9 mouse cellular contexts compared by ENCODE assay signal in the genomic region with DNA sequence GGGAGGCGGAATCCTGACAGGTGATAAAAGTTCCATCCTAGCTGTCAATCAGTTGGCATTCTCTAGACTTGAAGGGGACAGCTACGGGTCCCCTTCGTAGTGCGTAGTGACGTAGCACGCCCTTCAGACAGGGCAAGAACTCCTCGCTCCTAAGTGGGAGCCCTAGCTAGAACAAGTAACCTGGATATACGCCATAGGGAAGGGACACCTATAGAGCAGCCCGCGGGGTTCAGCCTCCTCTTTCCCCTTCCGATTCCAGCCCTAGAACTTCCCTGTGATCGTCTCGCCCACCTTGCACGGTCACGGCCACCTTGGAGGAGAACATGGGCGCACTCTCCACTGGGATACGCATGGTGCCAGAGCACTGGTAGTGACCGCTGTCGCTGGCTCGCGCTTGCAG. TPM values are rescaled to one million over a fixed set of nuclear protein-coding genes. Genes with fewer than 3 reads are reported as not detected.
A peak's percentile ranks its signal among the peaks of the same experiment; 100 is the strongest.
DNase-seq lines count a peak whose midpoint lies in the region; ATAC-seq and TF ChIP-seq lines count a peak whose summit lies in the region.
"Had no signal": no experiment of that assay in that cellular context is flagged by ENCODE, and none has a peak within 500 bp of the region (broad histone marks: within the 10 kb centered on the region; RNA-seq: fewer than 3 reads in every experiment).

No protein-coding gene starts in this region.

- peak overlapping the region; percentile 48 for H3K4me3 ChIP-seq in liver, embryonic 11.5 days (ENCODE audit: low read depth, low read length)
- peak overlapping the region; percentile 52 for H3K4me3 ChIP-seq in heart, postnatal 0 days (ENCODE audit: low read depth, low read length)
- H3K4me3 ChIP-seq: myocyte had no signal

- peak; percentile 49 for DNase-seq in liver, embryonic 11.5 days (ENCODE audit: low spot score)
- no peak for DNase-seq in liver
- DNase-seq in cerebellum, postnatal 10 days, result peak; percentile 39 to 47
- no peak for DNase-seq in heart, postnatal 0 days (ENCODE audit: low spot score)
- DNase-seq in mesoderm, embryonic 11.5 days (ENCODE audit: low read depth, low spot score), result peak; percentile 13
- DNase-seq in layer of hippocampus, adult 8-10 months (ENCODE audit: low spot score in 2 of 2), result no peak
- DNase-seq in spleen, postnatal 4 days (ENCODE audit: low spot score in 2 of 2), result no peak

- peaks cover 6% of the 10 kb centered on the region; the same call in 1 of the 2 replicates for H3K4me1 ChIP-seq in liver, embryonic 11.5 days (replicated peaks; ENCODE audit: control insufficient read depth, insufficient read depth, low read length)
- peaks cover 13% of the 10 kb centered on the region for H3K4me1 ChIP-seq in heart, postnatal 0 days (ENCODE audit: control insufficient read depth, insufficient read depth)

- peak overlapping the region; percentile 80 for H3K4me2 ChIP-seq in liver, embryonic 11.5 days
- peak overlapping the region; percentile 73 for H3K4me2 ChIP-seq in heart, postnatal 0 days (ENCODE audit: low read depth, low read length)

- no peak overlapping the region for H3K9ac ChIP-seq in liver, embryonic 11.5 days (ENCODE audit: low read depth, low read length)
- no peak overlapping the region for H3K9ac ChIP-seq in heart, postnatal 0 days (replicated peaks; ENCODE audit: low read depth, low read length)

- no peak for ATAC-seq in liver, embryonic 11.5 days (replicated peaks; ENCODE audit: low FRiP score)
- no peak for ATAC-seq in heart, postnatal 0 days (ENCODE audit: insufficient read depth, low read depth)
- ATAC-seq in activated CD4-positive, CD25-positive, alpha-beta regulatory T cell, adult 4 months, result no peak

- WGBS in liver, embryonic 11.5 days, result 7% methylated on average over 21 of the region's 21 CpGs
- 4% methylated on average over 21 of the region's 21 CpGs for WGBS in heart, postnatal 0 days

- H3K27ac ChIP-seq in liver, embryonic 11.5 days (ENCODE audit: low read depth, low read length), result no peak overlapping the region
- H3K27ac ChIP-seq in heart, postnatal 0 days (ENCODE audit: low read depth), result no peak overlapping the region

- TF ChIP-seq CTCF in heart, postnatal 0 days (IDR thresholded peaks at IDR 0.05; ENCODE audit: low read depth), result no peak

- H3K27me3 ChIP-seq in liver, embryonic 11.5 days (replicated peaks; ENCODE audit: control insufficient read depth, insufficient read depth, low read length), result peaks cover 43% of the 10 kb centered on the region
- H3K27me3 ChIP-seq in heart, postnatal 0 days (ENCODE audit: control insufficient read depth, insufficient read depth, low read length), result peaks cover 43% of the 10 kb centered on the region

- H3K9me3 ChIP-seq in liver, embryonic 11.5 days (ENCODE audit: control insufficient read depth, low read length), result no peaks in the 10 kb centered on the region
- H3K9me3 ChIP-seq in heart, postnatal 0 days (replicated peaks; ENCODE audit: control insufficient read depth, low read length), result no peaks in the 10 kb centered on the region

- TF ChIP-seq EP300 in heart, postnatal 0 days (IDR thresholded peaks at IDR 0.05; ENCODE audit: low read depth), result no peak

- no peaks in the 10 kb centered on the region for H3K36me3 ChIP-seq in liver, embryonic 11.5 days (ENCODE audit: control insufficient read depth, insufficient read depth, low read length)
- H3K36me3 ChIP-seq in heart, postnatal 0 days (replicated peaks; ENCODE audit: control insufficient read depth, insufficient read depth, low read length), result no peaks in the 10 kb centered on the region

RNA-seq across cellular contexts. Expression of a gene that starts 4.4 kb away (rescaled TPM):
- polyA plus RNA-seq in liver, embryonic 11.5 days (2014; fragmentation: Nextera tagmentation; extraction: Ambion mirVana), result 0.14 TPM in 1 of 2 replicates, not detected in the other
- not detected in 2 replicates for total RNA-seq in heart, postnatal 0 days (2014; rRNA removed; ENCODE audit: low replicate concordance)
- not detected in 2 replicates for polyA plus RNA-seq in heart, postnatal 0 days (2015; fragmentation: Nextera tagmentation; extraction: Ambion mirVana)
- polyA plus RNA-seq in activated CD4-positive, CD25-positive, alpha-beta regulatory T cell, adult 4 months (2017; shearing (Covaris generic)), result not detected
- total RNA-seq in layer of hippocampus, adult 8-10 months (2022), result under 1 TPM; 0.25 to 0.61 (median 0.41) TPM

RNA-seq across cellular contexts. Expression of a gene that starts 19.0 kb away (rescaled TPM):
- 0.35 and 0.45 TPM in 2 replicates for polyA plus RNA-seq in liver, embryonic 11.5 days (2014; fragmentation: Nextera tagmentation; extraction: Ambion mirVana)
- 0.35 TPM in 1 of 2 replicates, not detected in the other for total RNA-seq in heart, postnatal 0 days (2014; rRNA removed; ENCODE audit: low replicate concordance)
- 0.08 and 0.23 TPM in 2 replicates for polyA plus RNA-seq in heart, postnatal 0 days (2015; fragmentation: Nextera tagmentation; extraction: Ambion mirVana)
- polyA plus RNA-seq in activated CD4-positive, CD25-positive, alpha-beta regulatory T cell, adult 4 months (2017; shearing (Covaris generic)), result 1 to 10 TPM in 1 of 2 experiments, not detected in 1; 4.9 TPM
- total RNA-seq in layer of hippocampus, adult 8-10 months (2022), result not detected
- polyA plus RNA-seq: myocyte had no signal

RNA-seq across cellular contexts. Expression of a gene that starts 23.0 kb away (rescaled TPM):
- 34.8 and 36.7 TPM in 2 replicates for polyA plus RNA-seq in liver, embryonic 11.5 days (2014; fragmentation: Nextera tagmentation; extraction: Ambion mirVana)
- 13.0 and 15.6 TPM in 2 replicates for total RNA-seq in heart, postnatal 0 days (2014; rRNA removed; ENCODE audit: low replicate concordance)
- polyA plus RNA-seq in heart, postnatal 0 days (2015; fragmentation: Nextera tagmentation; extraction: Ambion mirVana), result 19.3 and 21.7 TPM in 2 replicates
- 10 to 100 TPM; 10.2 to 14.5 TPM for polyA plus RNA-seq in activated CD4-positive, CD25-positive, alpha-beta regulatory T cell, adult 4 months (2017; shearing (Covaris generic))
- total RNA-seq in layer of hippocampus, adult 8-10 months (2022), result 10 to 100 TPM; 15.0 to 24.3 (median 19.4) TPM

RNA-seq across cellular contexts. Expression of a gene that starts 23.5 kb away (rescaled TPM):
- 0.62 TPM in 1 of 2 replicates, not detected in the other for polyA plus RNA-seq in liver, embryonic 11.5 days (2014; fragmentation: Nextera tagmentation; extraction: Ambion mirVana)
- 1.6 and 4.3 TPM in 2 replicates for total RNA-seq in heart, postnatal 0 days (2014; rRNA removed; ENCODE audit: low replicate concordance)
- 1.0 and 1.4 TPM in 2 replicates for polyA plus RNA-seq in heart, postnatal 0 days (2015; fragmentation: Nextera tagmentation; extraction: Ambion mirVana)
- not detected for polyA plus RNA-seq in activated CD4-positive, CD25-positive, alpha-beta regulatory T cell, adult 4 months (2017; shearing (Covaris generic))
- 1 to 10 TPM in 1 of 4 experiments, under 1 TPM in 1, not detected in 2; 0.68 to 1.3 TPM for total RNA-seq in layer of hippocampus, adult 8-10 months (2022)

RNA-seq across cellular contexts. Expression of a gene that starts 40.8 kb away (rescaled TPM):
- polyA plus RNA-seq in liver, embryonic 11.5 days (2014; fragmentation: Nextera tagmentation; extraction: Ambion mirVana), result 11.5 and 12.4 TPM in 2 replicates
- total RNA-seq in heart, postnatal 0 days (2014; rRNA removed; ENCODE audit: low replicate concordance), result 41.2 and 41.5 TPM in 2 replicates
- 11.2 and 13.0 TPM in 2 replicates for polyA plus RNA-seq in heart, postnatal 0 days (2015; fragmentation: Nextera tagmentation; extraction: Ambion mirVana)
- polyA plus RNA-seq in activated CD4-positive, CD25-positive, alpha-beta regulatory T cell, adult 4 months (2017; shearing (Covaris generic)), result 1 to 10 TPM; 6.5 to 8.2 TPM
- 10 to 100 TPM; 44.3 to 51.8 (median 48.5) TPM for total RNA-seq in layer of hippocampus, adult 8-10 months (2022)

Comparison
In these comparisons a context has a peak if more than half of its experiments do, and no peak if none do; other contexts are left out.
1. DNase-seq: peak in liver, embryonic 11.5 days (single experiment), cerebellum, postnatal 10 days (2 of 2) and mesoderm, embryonic 11.5 days (single experiment); none in liver (single experiment), heart, postnatal 0 days (single experiment), layer of hippocampus, adult 8-10 months (0 of 2) and spleen, postnatal 4 days (0 of 2).